Mouse (Mus musculus): ENCODE results near the gene Htatip2.

The Htatip2 gene

DNA sequence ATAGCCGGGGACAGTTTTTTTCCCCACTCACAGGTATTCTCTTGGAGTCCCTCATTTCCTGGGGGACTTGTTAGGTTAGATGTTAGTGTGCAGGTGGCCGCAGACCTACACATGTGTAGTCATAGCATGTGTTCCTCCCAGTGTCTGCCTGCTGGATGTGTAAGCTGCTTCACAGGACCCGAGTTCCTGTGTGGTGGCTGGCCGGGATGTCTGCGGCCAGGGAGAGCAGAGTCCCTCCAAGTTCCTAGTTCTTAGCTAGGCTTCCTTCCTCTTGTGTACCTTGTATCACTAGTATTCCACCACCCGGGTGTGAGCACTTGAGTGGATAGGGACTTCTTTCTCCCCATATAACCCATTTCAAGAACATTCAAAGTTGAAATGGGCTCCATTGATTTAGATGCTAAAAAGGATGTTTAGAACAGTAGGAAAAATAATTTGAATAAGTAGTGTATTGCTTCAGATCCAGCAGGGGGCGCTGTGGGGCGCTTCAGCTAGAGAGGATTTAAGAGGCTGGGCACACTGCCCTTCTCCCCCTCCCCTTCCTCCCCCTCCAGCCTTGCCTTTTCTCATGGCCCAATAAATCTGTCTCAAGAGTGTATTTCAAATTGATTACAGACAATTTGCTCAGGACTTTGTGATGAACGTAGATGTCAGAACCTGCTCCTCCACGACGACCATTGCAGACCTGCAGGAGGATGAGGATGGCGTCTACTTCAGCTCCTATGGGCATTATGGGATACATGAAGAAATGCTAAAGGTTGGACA, 27.9 kb downstream of the Htatip2 start:
- WGBS, result 58% methylated on average over 12 of the region's 12 CpGs

DNA sequence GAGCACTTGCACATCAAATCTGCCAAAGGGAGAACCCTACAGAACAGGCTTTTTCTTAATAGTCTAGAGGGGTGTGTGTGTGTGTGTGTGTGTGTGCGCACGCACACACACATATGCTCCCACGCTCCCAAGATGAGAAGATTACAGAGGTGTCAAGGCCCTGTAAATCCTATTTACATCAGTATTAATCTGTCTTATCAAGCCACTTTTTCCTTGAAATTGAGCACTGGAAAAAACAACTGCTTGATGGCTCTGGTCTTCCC, 28.4 kb downstream of the Htatip2 start:
- WGBS, result 93% methylated on average over 3 of the region's 3 CpGs

DNA sequence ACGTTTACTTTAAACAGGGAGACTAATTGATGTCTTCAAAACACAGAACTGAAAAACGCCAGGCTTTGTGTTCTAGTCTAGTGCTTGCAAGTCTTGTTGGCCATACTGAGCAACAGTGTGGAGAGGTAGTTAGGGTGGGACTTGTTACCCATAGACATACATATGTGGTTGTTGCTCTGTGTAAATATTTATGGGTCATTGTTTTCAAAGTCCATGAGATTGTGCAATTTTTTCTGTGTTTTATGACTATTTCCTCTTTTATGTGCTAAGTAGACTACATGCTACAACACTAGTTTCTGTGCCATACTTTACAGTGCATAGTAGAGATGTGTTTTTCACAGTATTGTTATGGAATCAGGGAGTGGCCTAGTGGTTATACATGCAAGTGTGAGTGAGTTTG, 35.4 kb downstream of the Htatip2 start:
- 96% methylated on average over 2 of the region's 2 CpGs for WGBS

DNA sequence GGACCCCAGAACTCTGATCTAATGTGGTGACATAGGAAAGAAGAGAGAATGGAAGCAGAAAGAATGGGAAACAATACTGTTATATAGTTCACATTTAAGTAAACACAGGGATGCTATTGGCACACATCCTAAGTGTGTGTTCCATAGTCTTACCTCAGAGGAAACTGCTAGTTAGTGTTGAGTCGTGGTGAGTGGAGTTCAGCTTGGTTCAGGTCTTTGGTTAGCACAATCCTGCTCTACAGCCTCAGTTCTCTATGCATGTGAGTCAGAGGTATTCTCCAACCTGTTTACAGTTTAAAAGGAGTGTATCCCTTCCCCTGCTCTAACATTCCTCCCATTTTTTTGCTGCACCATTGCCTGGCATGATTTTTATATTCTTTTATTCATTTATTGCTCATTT, 38.3 kb downstream of the Htatip2 start:
- 59% methylated on average over 1 of the region's 1 CpGs for WGBS

DNA sequence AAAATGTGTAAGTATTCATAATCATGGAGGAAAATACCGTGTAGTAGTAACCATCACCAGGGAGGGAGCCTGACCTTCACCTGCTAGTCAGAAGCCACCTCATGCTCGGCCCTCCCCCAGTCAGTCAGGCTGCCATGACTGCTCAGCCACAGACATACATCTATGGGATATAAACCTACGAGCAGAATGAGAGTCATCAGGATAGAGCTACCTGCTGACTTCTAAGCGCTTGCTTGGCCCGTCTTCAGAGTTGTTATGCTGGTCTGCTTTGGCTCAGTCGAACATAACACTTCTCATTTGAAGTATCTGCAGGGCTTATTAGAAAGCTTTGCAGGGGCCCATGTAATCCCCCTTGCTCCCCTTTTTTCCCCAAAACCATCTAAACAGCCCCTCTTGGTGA, 44.6 kb downstream of the Htatip2 start:
- 93% methylated on average over 6 of the region's 6 CpGs for WGBS

DNA sequence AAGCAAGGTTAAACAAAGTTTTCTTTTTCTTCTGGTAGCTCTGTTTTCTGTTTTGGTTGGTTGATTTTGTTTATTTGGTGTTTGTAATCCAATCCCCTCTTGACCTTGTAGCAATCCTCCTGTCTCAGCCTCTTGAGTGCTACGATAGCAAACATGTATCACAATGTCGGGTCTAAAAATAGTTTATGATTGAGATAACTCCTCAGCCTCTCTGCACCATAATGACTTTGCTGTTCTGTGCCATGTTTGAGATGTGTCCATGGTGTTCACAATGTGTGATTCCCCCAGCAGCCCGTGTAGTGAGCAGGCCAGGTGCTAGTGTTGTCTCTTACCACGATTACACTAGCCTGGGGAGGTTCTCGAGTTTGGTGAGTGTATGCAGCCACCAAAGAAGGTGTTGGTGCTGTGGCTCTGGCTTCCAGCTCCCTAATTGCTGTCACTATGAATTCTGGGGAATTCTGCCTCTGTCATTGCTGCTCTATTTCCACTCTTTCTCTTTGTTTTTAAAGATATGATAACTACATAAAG, 45.8 kb downstream of the Htatip2 start:
- 61% methylated on average over 5 of the region's 5 CpGs for WGBS

DNA sequence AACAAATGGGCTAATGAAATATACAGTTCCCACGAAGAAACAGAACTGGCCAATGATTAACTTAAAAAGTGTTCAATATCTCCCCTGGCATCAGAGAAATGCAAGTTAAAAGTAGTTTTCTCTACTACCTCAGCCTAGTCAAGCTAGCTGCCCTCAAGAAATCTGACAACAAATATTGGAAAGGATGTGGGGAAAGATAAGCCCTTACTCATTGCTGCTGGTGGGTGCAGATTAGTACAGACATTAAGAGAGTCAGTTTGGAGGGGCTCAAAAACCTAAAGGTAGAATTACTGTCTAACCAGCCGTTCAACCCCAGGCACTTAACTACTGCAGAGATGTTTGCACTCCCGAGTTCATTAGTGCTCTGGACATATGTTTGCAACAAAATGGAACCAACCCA, 46.7 kb downstream of the Htatip2 start:
- WGBS, result 78% methylated on average over 3 of the region's 3 CpGs

DNA sequence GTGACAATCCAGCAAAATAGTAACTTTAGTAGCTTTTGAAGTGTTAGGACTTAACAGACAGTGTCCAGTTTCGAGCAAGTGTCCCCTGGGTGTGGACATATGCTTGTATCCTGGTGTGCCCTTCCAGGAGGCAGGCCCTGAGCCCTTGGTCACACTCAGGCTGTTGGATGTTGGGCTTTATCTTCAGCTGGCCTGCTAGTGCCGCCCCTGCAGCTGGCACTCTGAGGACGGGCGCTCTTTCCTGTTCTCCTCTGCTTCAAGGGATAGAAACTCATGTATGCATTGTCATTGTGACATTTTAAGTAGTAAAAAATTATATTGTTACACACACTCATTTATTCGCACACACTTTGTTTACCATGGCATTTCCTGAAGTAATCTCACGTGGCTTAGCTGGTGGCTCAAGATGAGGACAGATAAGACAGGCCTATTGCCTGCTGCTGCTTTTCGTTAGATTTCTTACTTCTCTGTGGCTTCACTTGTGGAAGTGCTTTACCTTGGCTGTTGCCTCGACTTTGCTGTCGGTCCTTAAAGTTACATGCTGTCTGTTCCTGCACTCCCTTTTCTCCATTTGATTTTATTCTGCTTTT, 48.3 kb downstream of the Htatip2 start:
- 87% methylated on average over 9 of the region's 9 CpGs for WGBS

DNA sequence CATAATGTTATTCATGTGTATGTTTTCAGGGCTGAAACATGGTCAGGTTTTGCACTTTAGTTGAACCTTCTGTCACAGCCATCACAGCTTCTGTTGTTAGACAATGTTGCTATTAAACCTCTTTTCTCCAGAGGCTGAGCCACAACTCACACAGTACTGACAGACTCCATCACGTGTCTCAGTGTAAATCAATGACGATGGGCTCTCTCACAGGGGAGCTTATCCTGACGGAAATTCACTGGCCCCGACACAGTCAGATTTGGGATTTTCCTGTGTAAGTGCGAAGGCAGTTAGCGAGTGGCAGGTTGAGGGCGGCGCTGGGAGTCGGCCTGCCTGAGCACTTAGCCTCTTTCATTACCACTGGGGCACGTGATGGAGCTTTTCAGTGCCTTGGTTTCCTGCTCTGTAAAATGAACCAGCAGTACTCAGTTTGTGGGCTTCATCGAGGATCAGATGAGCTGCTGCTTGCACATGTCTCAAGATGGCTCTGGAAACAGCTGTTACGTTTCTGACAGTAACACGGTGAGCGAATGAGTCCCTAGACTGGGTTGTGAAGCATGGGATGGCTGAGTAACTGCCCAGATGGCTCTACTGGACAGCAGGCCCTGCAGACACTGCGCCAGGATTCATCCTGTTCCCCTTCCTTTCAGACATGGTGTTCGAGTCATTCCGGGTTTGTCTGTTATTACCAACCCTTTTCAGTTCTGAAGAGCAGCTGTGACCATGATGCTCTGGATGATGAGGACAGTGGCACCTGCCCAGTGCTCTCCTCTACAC, 49.1 kb downstream of the Htatip2 start:
- whole genome bisulfite sequencing, result 80% methylated on average over 17 of the region's 17 CpGs

DNA sequence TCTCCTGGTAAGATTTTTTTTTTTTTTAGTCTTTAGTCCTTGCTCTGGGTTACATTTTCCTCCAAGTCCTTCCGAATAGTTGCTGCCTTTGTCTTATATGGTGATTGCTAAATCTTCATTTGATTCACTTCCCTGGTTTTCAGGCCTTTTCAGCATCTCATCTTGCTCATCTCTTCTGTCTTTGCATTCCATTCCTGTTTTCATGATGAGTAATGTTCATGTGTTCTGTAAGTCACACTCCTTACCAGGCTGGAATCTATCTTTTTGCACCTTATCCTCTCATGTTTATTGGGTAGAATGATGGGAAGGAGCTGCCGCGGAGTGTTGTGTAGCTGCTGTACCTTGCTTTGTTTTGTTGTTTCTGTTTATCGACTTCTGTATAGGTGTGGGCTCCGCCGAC, 50.2 kb downstream of the Htatip2 start:
- WGBS, result 88% methylated on average over 6 of the region's 6 CpGs

DNA sequence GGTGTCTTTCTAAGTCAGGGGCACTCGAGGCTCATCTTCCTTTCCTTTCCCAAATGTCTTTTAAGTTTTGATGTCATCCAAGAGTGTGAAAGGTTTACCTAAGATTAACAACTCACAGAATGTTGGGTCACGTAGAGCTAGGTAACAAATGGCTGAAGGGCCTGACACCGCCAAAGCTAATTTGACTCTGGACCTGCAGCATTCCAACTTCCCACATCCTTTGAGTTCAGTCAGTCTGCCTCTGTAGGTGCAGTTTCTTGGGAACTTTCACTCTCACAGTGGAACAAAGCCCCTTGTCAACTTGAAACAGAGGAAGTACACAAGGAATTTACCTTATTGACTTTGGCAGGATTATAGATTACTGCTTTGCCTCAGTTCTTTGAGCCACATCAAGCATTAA, 50.6 kb downstream of the Htatip2 start:
- 86% methylated on average over 3 of the region's 3 CpGs for WGBS

DNA sequence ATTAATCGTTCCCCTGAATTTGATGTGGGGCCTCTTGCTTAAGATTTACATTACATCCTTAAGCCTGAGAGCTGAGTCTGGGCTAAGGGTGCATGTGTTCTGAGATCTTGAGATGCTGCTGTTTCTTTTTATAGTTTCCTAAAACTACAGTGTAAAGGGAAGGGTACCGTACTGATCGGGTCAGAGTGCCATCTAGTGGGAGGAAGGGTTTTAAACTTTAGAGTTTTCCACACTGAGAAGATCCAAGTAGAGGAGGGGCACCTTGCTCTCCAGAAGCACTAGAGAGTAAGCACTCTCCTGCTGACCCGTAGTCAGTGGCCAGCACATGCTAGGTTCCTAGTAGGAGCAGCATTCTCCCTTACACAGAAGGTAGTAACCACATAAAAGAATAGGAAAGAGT, 52.4 kb downstream of the Htatip2 start:
- WGBS, result 33% methylated on average over 4 of the region's 4 CpGs

DNA sequence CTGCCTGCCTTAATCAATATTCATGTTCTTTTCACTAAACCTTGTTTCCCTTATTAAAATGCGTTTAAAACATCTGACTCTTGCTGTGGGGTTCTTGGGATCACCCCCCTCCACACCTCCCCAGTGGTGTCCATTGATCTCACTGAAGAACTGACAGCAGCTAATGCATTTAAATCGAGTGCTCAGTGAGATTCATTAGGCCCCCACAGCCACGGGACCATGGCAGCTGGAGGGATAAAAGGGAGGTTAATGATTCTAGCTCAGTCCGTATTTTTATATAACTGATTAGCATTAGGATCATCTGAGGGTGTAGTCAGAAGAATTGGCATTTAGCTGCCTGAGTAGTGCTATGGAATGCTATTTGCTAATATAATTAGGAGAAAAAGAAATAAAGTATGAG, 60.5 kb downstream of the Htatip2 start:
- 59% methylated on average over 4 of the region's 4 CpGs for WGBS

DNA sequence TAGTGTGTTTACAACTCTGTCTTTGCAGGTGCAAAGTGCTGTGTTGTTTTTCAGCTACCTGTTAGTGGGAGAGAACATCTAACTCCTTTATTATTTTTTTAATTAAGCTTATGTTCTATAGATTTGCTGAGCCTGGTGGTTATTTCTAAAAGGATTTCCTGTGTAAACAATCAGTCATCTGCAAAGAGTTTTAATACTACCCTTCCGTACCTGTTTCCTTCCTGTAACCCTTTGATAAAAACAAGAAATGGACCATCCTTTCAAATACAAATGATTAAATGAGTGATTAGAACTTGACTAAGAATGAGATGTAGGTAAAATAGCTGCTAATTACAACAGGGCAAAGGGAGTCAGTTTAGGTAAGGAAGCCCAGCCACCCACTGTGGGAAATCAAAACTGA, 62.5 kb downstream of the Htatip2 start:
- 90% methylated on average over 1 of the region's 1 CpGs for WGBS

DNA sequence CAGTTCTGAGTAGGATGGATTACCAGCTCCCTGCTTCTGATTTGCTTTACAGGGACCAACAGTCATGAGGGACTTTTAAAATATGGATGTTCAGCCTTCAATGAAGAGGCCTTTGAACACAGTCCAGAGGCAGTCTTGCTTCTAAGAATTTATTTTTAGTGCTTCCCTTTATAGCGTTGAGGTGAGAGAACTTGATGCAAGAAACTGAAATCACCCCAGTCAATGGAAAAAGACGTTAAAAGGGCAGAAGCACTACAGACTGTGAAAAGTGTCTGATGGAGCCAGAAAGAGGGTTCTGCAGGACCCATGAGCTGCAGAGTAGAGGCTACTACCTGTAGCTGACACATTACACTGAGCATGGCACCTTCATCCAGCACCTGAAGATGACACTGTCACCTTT, 63.1 kb downstream of the Htatip2 start:
- 23% methylated on average over 2 of the region's 2 CpGs for WGBS

Data from cerebral cortex, adult 2 months (tissue).